Comparison of ENCODE assay signal across 13 mouse cellular contexts in genomic region chr7:143108200-143108599, GRCm38 (mm10). TPM values are rescaled to one million over a fixed set of nuclear protein-coding genes. Genes with fewer than 3 reads are reported as not detected.
A peak's percentile ranks its signal among the peaks of the same experiment; 100 is the strongest.
DNase-seq lines count a peak whose midpoint lies in the region; ATAC-seq and TF ChIP-seq lines count a peak whose summit lies in the region.
"Had no signal": no experiment of that assay in that cellular context is flagged by ENCODE, and none has a peak within 500 bp of the region (broad histone marks: within the 10 kb centered on the region; RNA-seq: fewer than 3 reads in every experiment).

No protein-coding gene starts in this region.

- no peaks in the 10 kb centered on the region for H3K9me3 ChIP-seq in midbrain, postnatal 0 days (ENCODE audit: low read length)
- no peaks in the 10 kb centered on the region for H3K9me3 ChIP-seq in midbrain, embryonic 16.5 days (replicated peaks; ENCODE audit: control insufficient read depth, low read length, poor library complexity, severe bottlenecking)
- no peaks in the 10 kb centered on the region for H3K9me3 ChIP-seq in heart, embryonic 16.5 days (replicated peaks; ENCODE audit: control insufficient read depth, low read length)
- H3K9me3 ChIP-seq in kidney, postnatal 0 days (replicated peaks; ENCODE audit: low read length) = no peaks in the 10 kb centered on the region
- H3K9me3 ChIP-seq in stomach, embryonic 15.5 days = no peaks in the 10 kb centered on the region
- no peaks in the 10 kb centered on the region for H3K9me3 ChIP-seq in liver, postnatal 0 days (ENCODE audit: low read length)
- H3K9me3 ChIP-seq: G1E; hindbrain, embryonic 13.5 days; liver, embryonic 13.5 days; neural tube, embryonic 12.5 days had no signal

- H3K4me2 ChIP-seq in midbrain, postnatal 0 days (ENCODE audit: low read depth, low read length, poor library complexity, severe bottlenecking) = no peak overlapping the region
- H3K4me2 ChIP-seq in midbrain, embryonic 16.5 days (ENCODE audit: low read length) = no peak overlapping the region
- H3K4me2 ChIP-seq in heart, embryonic 16.5 days (ENCODE audit: low read depth, low read length) = peak overlapping the region; percentile 81
- peak overlapping the region; percentile 81 for H3K4me2 ChIP-seq in kidney, postnatal 0 days (ENCODE audit: low read length)
- peak overlapping the region; percentile 77 for H3K4me2 ChIP-seq in stomach, embryonic 15.5 days
- no peak overlapping the region for H3K4me2 ChIP-seq in liver, postnatal 0 days (ENCODE audit: low read depth, low read length)

- no peak overlapping the region for H3K4me3 ChIP-seq in midbrain, postnatal 0 days (ENCODE audit: low read depth, low read length)
- no peak overlapping the region for H3K4me3 ChIP-seq in midbrain, embryonic 16.5 days (ENCODE audit: low read depth, low read length)
- H3K4me3 ChIP-seq in heart, embryonic 16.5 days (ENCODE audit: low read length) = peak overlapping the region; percentile 72
- H3K4me3 ChIP-seq in kidney, postnatal 0 days (replicated peaks; ENCODE audit: low read depth, low read length) = no peak overlapping the region
- H3K4me3 ChIP-seq in stomach, embryonic 15.5 days (replicated peaks) = peak overlapping the region; percentile 42
- H3K4me3 ChIP-seq in liver, postnatal 0 days (ENCODE audit: low read depth, low read length) = no peak overlapping the region
- H3K4me3 ChIP-seq: erythroblast, embryonic 14.5 days; neural tube, embryonic 12.5 days had no signal

- no peak for TF ChIP-seq EP300 in liver, postnatal 0 days (IDR thresholded peaks at IDR 0.05; ENCODE audit: low read depth)

- H3K4me1 ChIP-seq in midbrain, postnatal 0 days (ENCODE audit: insufficient read depth, low read length) = peaks cover 3% of the 10 kb centered on the region; the same call in 1 of the 2 replicates
- H3K4me1 ChIP-seq in midbrain, embryonic 16.5 days (ENCODE audit: control insufficient read depth, insufficient read depth, low read length) = no peaks in the 10 kb centered on the region
- H3K4me1 ChIP-seq in heart, embryonic 16.5 days (ENCODE audit: control insufficient read depth, insufficient read depth, low read length) = peaks cover 36% of the 10 kb centered on the region
- H3K4me1 ChIP-seq in kidney, postnatal 0 days (replicated peaks; ENCODE audit: insufficient read depth, low read length) = no peaks in the 10 kb centered on the region; the same call in 1 of the 2 replicates
- peaks cover 11% of the 10 kb centered on the region; the same call in 1 of the 2 replicates for H3K4me1 ChIP-seq in stomach, embryonic 15.5 days
- peaks cover 9% of the 10 kb centered on the region; the same call in 1 of the 2 replicates for H3K4me1 ChIP-seq in liver, postnatal 0 days (ENCODE audit: insufficient read depth)

- no peak for ATAC-seq in midbrain, postnatal 0 days (ENCODE audit: low FRiP score)
- ATAC-seq in midbrain, embryonic 16.5 days = no peak
- peak; percentile 11; the same call in 1 of the 2 replicates for ATAC-seq in heart, embryonic 16.5 days (replicated peaks; ENCODE audit: extremely low read depth, insufficient read depth, low FRiP score)
- ATAC-seq in kidney, postnatal 0 days (replicated peaks; ENCODE audit: low FRiP score, low read depth) = peak; percentile 33; the same call in 1 of the 2 replicates
- 0 out of 2 replicates have a peak, but pooled peaks have one; percentile 19 for ATAC-seq in stomach, embryonic 15.5 days (ENCODE audit: insufficient read depth, low FRiP score, low read depth)
- ATAC-seq in erythroid progenitor cell, adult 5-6 weeks (replicated peaks; ENCODE audit: low FRiP score, poor library complexity, severe bottlenecking) = no peak
- ATAC-seq in liver, postnatal 0 days = no peak

- no peak overlapping the region for H3K9ac ChIP-seq in midbrain, postnatal 0 days (replicated peaks; ENCODE audit: low read length, poor library complexity, severe bottlenecking)
- no peak overlapping the region for H3K9ac ChIP-seq in midbrain, embryonic 16.5 days (ENCODE audit: low read depth, low read length)
- peak overlapping the region; percentile 91 for H3K9ac ChIP-seq in heart, embryonic 16.5 days (ENCODE audit: low read length)
- H3K9ac ChIP-seq in kidney, postnatal 0 days (ENCODE audit: low read depth, low read length) = no peak overlapping the region
- H3K9ac ChIP-seq in stomach, embryonic 15.5 days = no peak overlapping the region
- no peak overlapping the region for H3K9ac ChIP-seq in liver, postnatal 0 days (replicated peaks)
- H3K9ac ChIP-seq: hindbrain, embryonic 13.5 days; liver, embryonic 13.5 days; neural tube, embryonic 12.5 days had no signal

- no peak overlapping the region for H3K27ac ChIP-seq in midbrain, postnatal 0 days (ENCODE audit: low read depth, low read length)
- H3K27ac ChIP-seq in midbrain, embryonic 16.5 days (ENCODE audit: low read length) = no peak overlapping the region
- H3K27ac ChIP-seq in heart, embryonic 16.5 days (ENCODE audit: low read length) = peak overlapping the region; percentile 96
- H3K27ac ChIP-seq in kidney, postnatal 0 days = peak overlapping the region; percentile 70; the same call in 1 of the 2 replicates
- H3K27ac ChIP-seq in stomach, embryonic 15.5 days = no peak overlapping the region
- H3K27ac ChIP-seq in liver, postnatal 0 days (ENCODE audit: low read depth) = no peak overlapping the region
- H3K27ac ChIP-seq: hindbrain, embryonic 13.5 days; liver, embryonic 13.5 days; neural tube, embryonic 12.5 days had no signal

- peak; percentile 21 for DNase-seq in midbrain, postnatal 0 days (ENCODE audit: low spot score)
- peak; percentile 50 for DNase-seq in kidney, postnatal 0 days (ENCODE audit: low spot score)
- no peak for DNase-seq in layer of hippocampus, adult 18-20 months (ENCODE audit: low spot score in 2 of 2)
- DNase-seq in liver, postnatal 0 days = no peak
- DNase-seq: liver, embryonic 13.5 days had no signal

- no peaks in the 10 kb centered on the region for H3K36me3 ChIP-seq in midbrain, postnatal 0 days (ENCODE audit: insufficient read depth, low read length)
- H3K36me3 ChIP-seq in midbrain, embryonic 16.5 days (ENCODE audit: control insufficient read depth, insufficient read depth, low read length) = no peaks in the 10 kb centered on the region
- H3K36me3 ChIP-seq in heart, embryonic 16.5 days (ENCODE audit: control insufficient read depth, insufficient read depth) = no peaks in the 10 kb centered on the region
- H3K36me3 ChIP-seq in kidney, postnatal 0 days (ENCODE audit: insufficient read depth, low read length) = no peaks in the 10 kb centered on the region
- no peaks in the 10 kb centered on the region for H3K36me3 ChIP-seq in stomach, embryonic 15.5 days
- no peaks in the 10 kb centered on the region for H3K36me3 ChIP-seq in liver, postnatal 0 days (replicated peaks; ENCODE audit: insufficient read depth, low read length)
- H3K36me3 ChIP-seq: G1E; hindbrain, embryonic 13.5 days; liver, embryonic 13.5 days; neural tube, embryonic 12.5 days had no signal

- H3K27me3 ChIP-seq in midbrain, postnatal 0 days (ENCODE audit: insufficient read depth, low read length) = peaks cover 37% of the 10 kb centered on the region
- peaks cover 40% of the 10 kb centered on the region for H3K27me3 ChIP-seq in midbrain, embryonic 16.5 days (ENCODE audit: control insufficient read depth, insufficient read depth, low read depth, low read length)
- peaks cover 18% of the 10 kb centered on the region for H3K27me3 ChIP-seq in heart, embryonic 16.5 days (ENCODE audit: control insufficient read depth, insufficient read depth, low read length)
- peaks cover 14% of the 10 kb centered on the region for H3K27me3 ChIP-seq in kidney, postnatal 0 days (ENCODE audit: insufficient read depth, low read length)
- H3K27me3 ChIP-seq in stomach, embryonic 15.5 days (replicated peaks) = peaks cover 33% of the 10 kb centered on the region
- H3K27me3 ChIP-seq in liver, postnatal 0 days (ENCODE audit: insufficient read depth, low read length) = peaks cover 45% of the 10 kb centered on the region

- TF ChIP-seq CTCF in midbrain, postnatal 0 days (IDR thresholded peaks at IDR 0.05) = no peak
- TF ChIP-seq CTCF in kidney, postnatal 0 days (IDR thresholded peaks at IDR 0.05; ENCODE audit: low read depth) = peak; percentile 47
- no peak; the same call in 1 of the 2 replicates for TF ChIP-seq CTCF in liver, postnatal 0 days (IDR thresholded peaks at IDR 0.05; ENCODE audit: low read depth)

- 39% methylated on average over 5 of the region's 5 CpGs for WGBS in midbrain, postnatal 0 days
- 54% methylated on average over 5 of the region's 5 CpGs for WGBS in midbrain, embryonic 16.5 days
- 29% methylated on average over 5 of the region's 5 CpGs for WGBS in heart, embryonic 16.5 days
- WGBS in kidney, postnatal 0 days = 26% methylated on average over 5 of the region's 5 CpGs
- WGBS in stomach, embryonic 15.5 days = 37% methylated on average over 5 of the region's 5 CpGs
- 53% methylated on average over 5 of the region's 5 CpGs for WGBS in liver, postnatal 0 days (ENCODE audit: insufficient replicate concordance)

RNA-seq across cellular contexts. Expression of gene Kcnq1, which starts 2.0 kb away (rescaled TPM):
- total RNA-seq in midbrain, postnatal 0 days (2014; rRNA removed) = 0.44 and 1.4 TPM in 2 replicates
- polyA plus RNA-seq in midbrain, postnatal 0 days (2015; fragmentation: Nextera tagmentation; extraction: Ambion mirVana) = 0.87 and 1.2 TPM in 2 replicates
- 1.1 and 2.2 TPM in 2 replicates for polyA plus RNA-seq in midbrain, embryonic 16.5 days (2015; fragmentation: Nextera tagmentation; extraction: Ambion mirVana)
- polyA plus RNA-seq in heart, embryonic 16.5 days (2015; fragmentation: Nextera tagmentation; extraction: Ambion mirVana) = 34.6 and 34.9 TPM in 2 replicates
- polyA plus RNA-seq in kidney, postnatal 0 days (2015; fragmentation: Nextera tagmentation; extraction: Ambion mirVana) = 12.6 and 13.4 TPM in 2 replicates
- polyA plus RNA-seq in stomach, embryonic 15.5 days (2015; fragmentation: Nextera tagmentation; extraction: Ambion mirVana) = 9.1 and 13.2 TPM in 2 replicates
- total RNA-seq in erythroid progenitor cell, adult 5-6 weeks (2015; ENCODE audit: low replicate concordance) = not detected in 2 replicates
- not detected in 2 replicates for total RNA-seq in erythroid progenitor cell, adult 5-6 weeks (2017; ENCODE audit: low replicate concordance)
- total RNA-seq in layer of hippocampus, adult 18-20 months (2021) = under 1 TPM; 0.28 to 0.40 TPM
- polyA plus RNA-seq in liver, postnatal 0 days (2015; fragmentation: Nextera tagmentation; extraction: Ambion mirVana) = 0.37 and 0.63 TPM in 2 replicates
- total RNA-seq: G1E had no signal
- polyA plus RNA-seq: G1E had no signal

RNA-seq across cellular contexts. Expression of gene Trpm5, which starts 13.8 kb away (rescaled TPM):
- total RNA-seq in midbrain, postnatal 0 days (2014; rRNA removed) = 1.3 and 1.7 TPM in 2 replicates
- polyA plus RNA-seq in midbrain, postnatal 0 days (2015; fragmentation: Nextera tagmentation; extraction: Ambion mirVana) = 0.94 and 1.6 TPM in 2 replicates
- polyA plus RNA-seq in midbrain, embryonic 16.5 days (2015; fragmentation: Nextera tagmentation; extraction: Ambion mirVana) = 1.5 and 1.8 TPM in 2 replicates
- polyA plus RNA-seq in heart, embryonic 16.5 days (2015; fragmentation: Nextera tagmentation; extraction: Ambion mirVana) = 3.1 and 3.7 TPM in 2 replicates
- 3.4 and 3.9 TPM in 2 replicates for polyA plus RNA-seq in kidney, postnatal 0 days (2015; fragmentation: Nextera tagmentation; extraction: Ambion mirVana)
- 14.1 and 16.0 TPM in 2 replicates for polyA plus RNA-seq in stomach, embryonic 15.5 days (2015; fragmentation: Nextera tagmentation; extraction: Ambion mirVana)
- not detected in 2 replicates for total RNA-seq in erythroid progenitor cell, adult 5-6 weeks (2015; ENCODE audit: low replicate concordance)
- total RNA-seq in erythroid progenitor cell, adult 5-6 weeks (2017; ENCODE audit: low replicate concordance) = not detected in 2 replicates
- total RNA-seq in layer of hippocampus, adult 18-20 months (2021) = under 1 TPM in 1 of 2 experiments, not detected in 1; 0.07 TPM
- polyA plus RNA-seq in liver, postnatal 0 days (2015; fragmentation: Nextera tagmentation; extraction: Ambion mirVana) = 0.13 and 0.42 TPM in 2 replicates
- polyA plus RNA-seq: erythroblast, embryonic 14.5 days; G1E had no signal

RNA-seq across cellular contexts. Expression of gene Tssc4, which starts 39.2 kb away (rescaled TPM):
- total RNA-seq in midbrain, postnatal 0 days (2014; rRNA removed) = 71.3 and 92.4 TPM in 2 replicates
- polyA plus RNA-seq in midbrain, postnatal 0 days (2015; fragmentation: Nextera tagmentation; extraction: Ambion mirVana) = 101 and 103 TPM in 2 replicates
- polyA plus RNA-seq in midbrain, embryonic 16.5 days (2015; fragmentation: Nextera tagmentation; extraction: Ambion mirVana) = 90.6 and 90.7 TPM in 2 replicates
- polyA plus RNA-seq in heart, embryonic 16.5 days (2015; fragmentation: Nextera tagmentation; extraction: Ambion mirVana) = 59.2 and 61.5 TPM in 2 replicates
- polyA plus RNA-seq in kidney, postnatal 0 days (2015; fragmentation: Nextera tagmentation; extraction: Ambion mirVana) = 69.1 and 72.3 TPM in 2 replicates
- 78.7 and 84.8 TPM in 2 replicates for polyA plus RNA-seq in stomach, embryonic 15.5 days (2015; fragmentation: Nextera tagmentation; extraction: Ambion mirVana)
- total RNA-seq in erythroid progenitor cell, adult 5-6 weeks (2015; ENCODE audit: low replicate concordance) = 10.9 and 13.7 TPM in 2 replicates
- 6.2 and 21.0 TPM in 2 replicates for total RNA-seq in erythroid progenitor cell, adult 5-6 weeks (2017; ENCODE audit: low replicate concordance)
- total RNA-seq in layer of hippocampus, adult 18-20 months (2021) = 10 to 100 TPM; 39.1 to 48.2 TPM
- 24.1 and 25.2 TPM in 2 replicates for polyA plus RNA-seq in liver, postnatal 0 days (2015; fragmentation: Nextera tagmentation; extraction: Ambion mirVana)

RNA-seq across cellular contexts. Expression of gene Cd81, which starts 55.7 kb away (rescaled TPM):
- total RNA-seq in midbrain, postnatal 0 days (2014; rRNA removed) = 454 and 542 TPM in 2 replicates
- 511 and 569 TPM in 2 replicates for polyA plus RNA-seq in midbrain, postnatal 0 days (2015; fragmentation: Nextera tagmentation; extraction: Ambion mirVana)
- 364 and 411 TPM in 2 replicates for polyA plus RNA-seq in midbrain, embryonic 16.5 days (2015; fragmentation: Nextera tagmentation; extraction: Ambion mirVana)
- 878 and 900 TPM in 2 replicates for polyA plus RNA-seq in heart, embryonic 16.5 days (2015; fragmentation: Nextera tagmentation; extraction: Ambion mirVana)
- polyA plus RNA-seq in kidney, postnatal 0 days (2015; fragmentation: Nextera tagmentation; extraction: Ambion mirVana) = 621 and 647 TPM in 2 replicates
- 551 and 575 TPM in 2 replicates for polyA plus RNA-seq in stomach, embryonic 15.5 days (2015; fragmentation: Nextera tagmentation; extraction: Ambion mirVana)
- 102 and 110 TPM in 2 replicates for total RNA-seq in erythroid progenitor cell, adult 5-6 weeks (2015; ENCODE audit: low replicate concordance)
- total RNA-seq in erythroid progenitor cell, adult 5-6 weeks (2017; ENCODE audit: low replicate concordance) = 92.2 and 202 TPM in 2 replicates
- total RNA-seq in layer of hippocampus, adult 18-20 months (2021) = 100 to 1,000 TPM; 459 to 481 TPM
- 213 and 231 TPM in 2 replicates for polyA plus RNA-seq in liver, postnatal 0 days (2015; fragmentation: Nextera tagmentation; extraction: Ambion mirVana)

Comparison
In these comparisons a context has a peak if more than half of its experiments do, and no peak if none do; other contexts are left out.
1. ATAC-seq: peak in heart, embryonic 16.5 days (single experiment), kidney, postnatal 0 days (single experiment) and stomach, embryonic 15.5 days (single experiment); none in midbrain, postnatal 0 days (single experiment), midbrain, embryonic 16.5 days (single experiment), erythroid progenitor cell, adult 5-6 weeks (single experiment) and liver, postnatal 0 days (single experiment).
2. DNase-seq: peak in midbrain, postnatal 0 days (single experiment) and kidney, postnatal 0 days (single experiment); none in layer of hippocampus, adult 18-20 months (0 of 2) and liver, postnatal 0 days (single experiment).
3. H3K27ac ChIP-seq: peak in heart, embryonic 16.5 days (single experiment) and kidney, postnatal 0 days (single experiment); none in midbrain, postnatal 0 days (single experiment), midbrain, embryonic 16.5 days (single experiment), stomach, embryonic 15.5 days (single experiment) and liver, postnatal 0 days (single experiment).
4. H3K4me2 ChIP-seq: peak in heart, embryonic 16.5 days (single experiment), kidney, postnatal 0 days (single experiment) and stomach, embryonic 15.5 days (single experiment); none in midbrain, postnatal 0 days (single experiment), midbrain, embryonic 16.5 days (single experiment) and liver, postnatal 0 days (single experiment).
5. H3K4me3 ChIP-seq: peak in heart, embryonic 16.5 days (single experiment) and stomach, embryonic 15.5 days (single experiment); none in midbrain, postnatal 0 days (single experiment), midbrain, embryonic 16.5 days (single experiment), kidney, postnatal 0 days (single experiment) and liver, postnatal 0 days (single experiment).